Mouse (Mus musculus) CH12.LX (cell line): ENCODE measurements around the gene 1110059E24Rik. TPM values are rescaled to one million over a fixed set of nuclear protein-coding genes. Genes with fewer than 3 reads are reported as not detected.

Source experiments
- DNase-seq: peaks from one replicate; pipeline ENCODE4 v3.0.0-alpha.2; 2013; ENCODE audit errors: extremely low read depth
- H3K27ac ChIP-seq: 2 replicates; pipeline ENCODE4 v1.5.1; 2012; ENCODE audit warnings: low read depth, mild to moderate bottlenecking, control low read depth, moderate library complexity; ENCODE audit not compliant: insufficient read depth
- H3K27me3 ChIP-seq: replicated peaks from 2 replicates; pipeline ENCODE3; 2012; ENCODE audit warnings: inconsistent platforms
- H3K36me3 ChIP-seq, 2 experiments: replicated peaks in 1 of 2; 2 replicates each; pipeline versions ENCODE3 to v1.6.1; 2012; ENCODE audit warnings: inconsistent platforms in 1 of 2, low read length in 1 of 2, mild to moderate bottlenecking in 1 of 2, mixed read lengths in 1 of 2, moderate library complexity in 1 of 2; ENCODE audit not compliant: control insufficient read depth in 1 of 2, insufficient read depth in 1 of 2
- H3K4me1 ChIP-seq, 2 experiments: 2 replicates each; pipeline ENCODE4 v1.6.1; 2012; ENCODE audit warnings: inconsistent platforms in 1 of 2, moderate library complexity in 1 of 2; ENCODE audit not compliant: insufficient read depth in 2 of 2, control insufficient read depth in 1 of 2
- H3K4me2 ChIP-seq: 2 replicates; pipeline ENCODE4 v1.6.1; 2012; ENCODE audit warnings: low read depth, mild to moderate bottlenecking, control low read depth; ENCODE audit not compliant: poor library complexity, insufficient read depth, severe bottlenecking
- H3K4me3 ChIP-seq, 3 experiments: fragments of 150-350 bp in 1 of 3; sonication (generic) in 1 of 3; replicated peaks in 1 of 3; 2 replicates each; pipeline versions ENCODE3 to v1.5.1; 2011 to 2012; ENCODE audit warnings: low read depth in 2 of 3, low read length in 2 of 3, mild to moderate bottlenecking in 2 of 3, moderate library complexity in 2 of 3, control low read depth in 1 of 3, improper control_type of control experiment in 1 of 3, inconsistent platforms in 1 of 3, mixed read lengths in 1 of 3; ENCODE audit not compliant: poor library complexity in 1 of 3
- H3K79me2 ChIP-seq: replicated peaks from 2 replicates; pipeline ENCODE4 v1.6.1; 2012; ENCODE audit warnings: mild to moderate bottlenecking, moderate library complexity; ENCODE audit not compliant: control insufficient read depth, poor library complexity, insufficient read depth, severe bottlenecking; ENCODE audit errors: extremely low read depth
- H3K9ac ChIP-seq: 2 replicates; pipeline ENCODE4 v1.6.1; 2012; ENCODE audit warnings: low read depth, mild to moderate bottlenecking, control low read depth, moderate library complexity; ENCODE audit not compliant: insufficient read depth
- H3K9me3 ChIP-seq: replicated peaks from 2 replicates; pipeline ENCODE3; 2012; ENCODE audit warnings: low read length, inconsistent platforms, mixed read lengths
- BHLHE40 ChIP-seq: IDR thresholded peaks from 2 replicates; pipeline ENCODE4 v1.6.1; 2011; ENCODE audit warnings: mild to moderate bottlenecking, low read depth, low read length, improper control_type of control experiment
- CHD1 ChIP-seq: IDR thresholded peaks from 2 replicates; pipeline ENCODE4 v1.6.1; 2012; ENCODE audit warnings: low read depth, low read length, improper control_type of control experiment, inconsistent platforms
- CHD2 ChIP-seq: IDR thresholded peaks from 2 replicates; pipeline ENCODE4 v1.6.1; 2011; ENCODE audit warnings: low read length, improper control_type of control experiment
- CTCF ChIP-seq, 2 experiments: IDR thresholded peaks in 1 of 2; conservative IDR thresholded peaks in 1 of 2; 2 replicates each; pipeline ENCODE4 v1.5.1; 2011 to 2012; ENCODE audit warnings: low read depth in 2 of 2, low read length in 2 of 2, improper control_type of control experiment in 1 of 2, inconsistent platforms in 1 of 2, mild to moderate bottlenecking in 1 of 2, moderate library complexity in 1 of 2
- E2F4 ChIP-seq: IDR thresholded peaks from 2 replicates; pipeline ENCODE4 v1.6.1; 2011; ENCODE audit warnings: low read depth, low read length, improper control_type of control experiment; ENCODE audit not compliant: insufficient replicate concordance
- ETS1 ChIP-seq: conservative IDR thresholded peaks from 2 replicates; pipeline ENCODE4 v1.6.1; 2012; ENCODE audit warnings: low read depth, mild to moderate bottlenecking, inconsistent platforms, low read length, improper control_type of control experiment, moderate library complexity
- HCFC1 ChIP-seq: IDR thresholded peaks from 2 replicates; pipeline ENCODE4 v1.6.1; 2012; ENCODE audit warnings: low read depth, mild to moderate bottlenecking, inconsistent platforms, low read length, improper control_type of control experiment
- IRF4 ChIP-seq: IDR thresholded peaks from 2 replicates; pipeline ENCODE4 v1.6.1; 2014; ENCODE audit warnings: low read depth, mild to moderate bottlenecking, inconsistent platforms, low read length, improper control_type of control experiment
- JUN ChIP-seq: IDR thresholded peaks from 2 replicates; pipeline ENCODE4 v1.6.1; 2011; ENCODE audit warnings: low read depth, mild to moderate bottlenecking, low read length, improper control_type of control experiment, moderate library complexity; ENCODE audit not compliant: insufficient read depth
- JUND ChIP-seq: conservative IDR thresholded peaks from 2 replicates; pipeline ENCODE4 v1.6.1; 2011; ENCODE audit warnings: low read depth, low read length, improper control_type of control experiment
- KAT2A ChIP-seq: IDR thresholded peaks from 2 replicates; pipeline ENCODE4 v1.6.1; 2012; ENCODE audit warnings: low read length, improper control_type of control experiment, inconsistent platforms; ENCODE audit not compliant: insufficient replicate concordance
- MEF2A ChIP-seq: IDR thresholded peaks from 2 replicates; pipeline ENCODE4 v1.6.1; 2014; ENCODE audit warnings: low read depth, mild to moderate bottlenecking, inconsistent platforms, low read length, improper control_type of control experiment, borderline replicate concordance
- MXI1 ChIP-seq: IDR thresholded peaks from 2 replicates; pipeline ENCODE4 v1.6.1; 2011; ENCODE audit warnings: mild to moderate bottlenecking, low read depth, low read length, improper control_type of control experiment
- MYC ChIP-seq: IDR thresholded peaks from 2 replicates; pipeline ENCODE4 v1.6.1; 2011; ENCODE audit warnings: low read depth, mild to moderate bottlenecking, improper control_type of control experiment, low read length
- NELFE ChIP-seq: IDR thresholded peaks from 2 replicates; pipeline ENCODE4 v1.6.1; 2011; ENCODE audit warnings: low read depth, low read length, improper control_type of control experiment
- NRF1 ChIP-seq: IDR thresholded peaks from 2 replicates; pipeline ENCODE4 v1.6.1; 2014; ENCODE audit warnings: low read depth, mild to moderate bottlenecking, inconsistent platforms, low read length, improper control_type of control experiment, moderate library complexity
- POLR2A ChIP-seq: IDR thresholded peaks from 2 replicates; pipeline ENCODE4 v1.6.1; 2011; ENCODE audit warnings: low read depth, mild to moderate bottlenecking, improper control_type of control experiment, low read length
- RCOR1 ChIP-seq: conservative IDR thresholded peaks from 2 replicates; pipeline ENCODE4 v1.6.1; 2012; ENCODE audit warnings: low read depth, mild to moderate bottlenecking, inconsistent platforms, low read length, improper control_type of control experiment
- SIN3A ChIP-seq: IDR thresholded peaks from 2 replicates; pipeline ENCODE4 v1.6.1; 2012; ENCODE audit warnings: low read length, improper control_type of control experiment, inconsistent platforms
- SMC3 ChIP-seq: IDR thresholded peaks from 2 replicates; pipeline ENCODE4 v1.6.1; 2011; ENCODE audit warnings: low read depth, low read length, improper control_type of control experiment
- TBP ChIP-seq: conservative IDR thresholded peaks from 2 replicates; pipeline ENCODE4 v1.6.1; 2011; ENCODE audit warnings: low read depth, low read length, improper control_type of control experiment
- TCF12 ChIP-seq: IDR thresholded peaks from 2 replicates; pipeline ENCODE4 v1.6.1; 2014; ENCODE audit warnings: low read depth, mild to moderate bottlenecking, inconsistent platforms, low read length, improper control_type of control experiment
- UBTF ChIP-seq: IDR thresholded peaks from 2 replicates; pipeline ENCODE4 v1.6.1; 2012; ENCODE audit warnings: low read depth, mild to moderate bottlenecking, inconsistent platforms, low read length, improper control_type of control experiment, moderate library complexity
- USF1 ChIP-seq: IDR thresholded peaks from 2 replicates; pipeline ENCODE4 v1.6.1; 2014; ENCODE audit warnings: low read depth, mild to moderate bottlenecking, inconsistent platforms, low read length, improper control_type of control experiment
- USF2 ChIP-seq: conservative IDR thresholded peaks from 2 replicates; pipeline ENCODE4 v1.6.1; 2011; ENCODE audit warnings: low read depth, low read length, improper control_type of control experiment
- ZC3H11A ChIP-seq: IDR thresholded peaks from 2 replicates; pipeline ENCODE4 v1.6.1; 2012; ENCODE audit warnings: low read depth, mild to moderate bottlenecking, inconsistent platforms, low read length, improper control_type of control experiment
- ZKSCAN1 ChIP-seq: IDR thresholded peaks from 2 replicates; pipeline ENCODE4 v1.6.1; 2012; ENCODE audit warnings: low read depth, inconsistent platforms, low read length, improper control_type of control experiment, borderline replicate concordance
- ZNF384 ChIP-seq: IDR thresholded peaks from 2 replicates; pipeline ENCODE4 v1.6.1; 2012; ENCODE audit warnings: low read depth, low read length, improper control_type of control experiment, inconsistent platforms
- dilution Hi-C: fragments of 300-500 bp; cut with MboI; formaldehyde crosslinking; loops from 2 replicates; pipeline ENCODE4 v1.14.3; 2020; ENCODE audit warnings: low sequenced_read_pairs; ENCODE audit not compliant: extremely low pct_unique_long_range_greater_than_20kb, extremely low pct_ligation_motif_present
- in situ Hi-C: fragments of 300-500 bp; cut with MboI; formaldehyde crosslinking; loops from 3 replicates; pipeline ENCODE4 v1.14.3; 2019; ENCODE audit warnings: low sequenced_read_pairs, low pct_ligation_motif_present, low pct_unique_long_range_greater_than_20kb, mixed read lengths
- polyA plus RNA-seq: library from polyadenylated mRNA; unstranded; fragments of >175 nt; gene quantifications from 2 replicates; pipeline ENCODE4 v1.2.1, GENCODE M21; 2012; ENCODE audit warnings: low read depth; ENCODE audit not compliant: insufficient read length
- total RNA-seq, 2 experiments: library from RNA; depleted of rRNA; stranded (reverse); fragments of 300-350 nt in 1 of 2; fragments of >200 nt in 1 of 2; gene quantifications; 2 replicates each; pipeline ENCODE4 v1.2.3; 2012 to 2014

The 1110059E24Rik gene
- total and polyA plus RNA-seq, 3 experiments = 25.5 to 106 (median 38.8) TPM

DNA sequence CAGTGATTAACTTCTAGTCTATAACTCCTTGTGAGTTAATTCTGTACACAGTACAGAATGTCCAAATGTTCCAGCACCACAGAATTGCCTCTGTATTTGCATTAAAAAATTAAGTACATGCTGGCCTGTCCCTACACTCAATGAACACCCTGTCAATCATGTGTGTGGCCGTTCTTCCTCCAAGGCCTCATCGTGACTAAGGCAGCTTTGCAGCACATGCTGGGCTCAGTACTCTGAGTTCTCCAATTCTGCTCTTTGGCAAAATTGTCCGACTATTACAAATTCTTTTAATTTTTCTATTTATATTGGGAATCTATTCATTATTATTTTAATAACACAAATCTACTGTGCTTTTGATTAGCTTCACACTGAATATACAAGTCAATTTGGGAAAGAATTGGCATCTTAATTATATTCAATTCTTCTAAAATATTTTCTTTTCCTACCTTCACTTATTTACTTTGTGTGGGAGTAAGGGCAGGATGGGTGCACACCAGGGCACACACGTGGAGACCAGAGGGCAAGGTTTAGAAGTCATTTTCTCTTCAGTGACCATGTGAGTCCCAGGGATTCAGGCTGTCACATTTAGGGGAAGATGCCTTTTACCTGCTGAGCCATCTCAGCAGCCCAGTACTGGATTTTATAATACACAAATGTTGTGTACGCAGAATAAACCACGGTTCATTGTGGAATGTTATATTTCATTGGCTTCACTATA, 26.3 kb downstream of the 1110059E24Rik start:
- Histone ChIP-seq H3K27me3 (no peaks in the 10 kb centered on the region), H3K4me2 (no peak overlapping the region), H3K79me2 (peaks cover 21% of the 10 kb centered on the region), H3K27ac (no peak overlapping the region), H3K4me3 (no peak overlapping the region), H3K9ac (no peak overlapping the region), H3K36me3 (peaks cover 3 to 15% of the 10 kb centered on the region in 2 experiments), H3K4me1 (peaks cover 11 to 39% of the 10 kb centered on the region in 2 experiments), H3K9me3 (no peaks in the 10 kb centered on the region)
- no peak for DNase-seq
- in situ Hi-C loops = no loop called here
- dilution Hi-C loops = no loop called here
- no peak for TF ChIP-seq MYC
- TF ChIP-seq SMC3 = no peak
- no peak for TF ChIP-seq ETS1
- TF ChIP-seq ZNF384 = no peak
- TF ChIP-seq BHLHE40 = no peak
- TF ChIP-seq POLR2A = no peak
- TF ChIP-seq NRF1 = no peak
- no peak for TF ChIP-seq TBP
- no peak for TF ChIP-seq CTCF (conservative IDR thresholded peaks at IDR 0.05 in 1 of 2, IDR thresholded peaks at IDR 0.05 in 1 of 2; ENCODE audit: low read depth in 2 of 2, low read length in 2 of 2)
- no peak for TF ChIP-seq MEF2A
- TF ChIP-seq JUND = no peak
- no peak for TF ChIP-seq MXI1
- TF ChIP-seq SIN3A = no peak
- no peak for TF ChIP-seq ZC3H11A
- no peak for TF ChIP-seq CHD2
- TF ChIP-seq NELFE = no peak
- TF ChIP-seq E2F4 = no peak
- TF ChIP-seq JUN = no peak
- TF ChIP-seq TCF12 = no peak

DNA sequence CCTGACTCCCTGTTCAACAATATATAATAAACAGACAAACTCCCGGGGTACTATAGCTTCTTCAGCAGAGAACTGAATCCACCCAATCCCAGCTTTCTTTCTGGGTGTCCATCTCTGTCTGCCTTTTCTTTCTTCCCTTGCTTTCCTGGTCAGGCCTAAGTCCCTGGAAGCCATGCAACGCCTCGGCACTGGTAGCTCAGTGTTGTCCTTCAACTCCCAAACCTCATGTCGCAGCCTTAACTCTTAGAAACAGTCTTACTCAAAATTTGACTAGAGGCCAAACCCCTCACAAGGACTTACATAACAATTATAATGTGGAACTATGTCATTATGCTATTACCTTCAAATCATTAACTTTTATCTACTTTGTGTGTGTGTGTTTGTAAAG, 28.6 kb downstream of the 1110059E24Rik start:
- Histone ChIP-seq H3K4me2 (no peak overlapping the region), H3K79me2 (peaks cover 8% of the 10 kb centered on the region), H3K4me3 (no peak overlapping the region), H3K4me1 (peaks cover 5 to 24% of the 10 kb centered on the region in 2 experiments), H3K9ac (no peak overlapping the region), H3K27me3 (no peaks in the 10 kb centered on the region), H3K27ac (no peak overlapping the region), H3K9me3 (no peaks in the 10 kb centered on the region), H3K36me3 (peaks cover 3 to 17% of the 10 kb centered on the region in 2 experiments)
- TF ChIP-seq CHD1 (no peak), POLR2A (no peak), BHLHE40 (no peak), MEF2A (no peak), RCOR1 (no peak), IRF4 (no peak), KAT2A (no peak), ZKSCAN1 (no peak), CTCF (conservative IDR thresholded peaks at IDR 0.05 in 1 of 2, IDR thresholded peaks at IDR 0.05 in 1 of 2; ENCODE audit: low read depth in 2 of 2, low read length in 2 of 2) (no peak), USF2 (no peak), E2F4 (no peak), NRF1 (no peak), USF1 (no peak), TCF12 (no peak), UBTF (no peak), NELFE (no peak), ETS1 (no peak), SMC3 (no peak), HCFC1 (no peak)
- no peak for DNase-seq
- in situ Hi-C loops = no loop called here
- dilution Hi-C loops = no loop called here
